Mouse (Mus musculus) hindlimb bud, embryonic 11.5 days (tissue): ENCODE data around the gene S100a2.

Source experiments
- DNase-seq: peaks from one replicate; pipeline ENCODE4 v3.0.0-alpha.2; 2012; ENCODE audit warnings: low read depth, low spot score; ENCODE audit errors: extremely low spot score

Gene S100a2

GRCm38 (mm10) chr3:90595556-90595955, 5.5 kb downstream of the S100a2 start:
- no peak for DNase-seq

GRCm38 (mm10) chr3:90596810-90597209, 6.8 kb downstream of the S100a2 start:
- no peak for DNase-seq

GRCm38 (mm10) chr3:90597736-90598135, 7.7 kb downstream of the S100a2 start:
- DNase-seq = no peak

- DNase-seq = no peak
Measured at GRCm38 (mm10) chr3:90598212-90598611, 8.2 kb downstream of the S100a2 start.

- no peak for DNase-seq
Measured at GRCm38 (mm10) chr3:90599401-90599800, 9.4 kb downstream of the S100a2 start.

GRCm38 (mm10) chr3:90600036-90600435, 10.0 kb downstream of the S100a2 start:
- no peak for DNase-seq

- DNase-seq = no peak
Measured at GRCm38 (mm10) chr3:90600458-90601195, 10.6 kb downstream of the S100a2 start.

- DNase-seq = no peak
Measured at GRCm38 (mm10) chr3:90601486-90602110, 11.6 kb downstream of the S100a2 start, which contains the start of gene Gm42674. Gene Gm42674 (plus strand): TSS chr3:90601904.

GRCm38 (mm10) chr3:90603623-90604022, 13.6 kb downstream of the S100a2 start, which contains the start of gene S100a4:
Gene S100a4 (plus strand): TSS chr3:90603771.
- DNase-seq = no peak

GRCm38 (mm10) chr3:90604416-90604815, 14.4 kb downstream of the S100a2 start:
- no peak for DNase-seq

- DNase-seq = no peak
Measured at GRCm38 (mm10) chr3:90605049-90605448, 15.0 kb downstream of the S100a2 start.

- no peak for DNase-seq
Measured at GRCm38 (mm10) chr3:90605736-90606135, 15.7 kb downstream of the S100a2 start.

- peak; percentile 37 for DNase-seq
Measured at GRCm38 (mm10) chr3:90606185-90606584, 16.1 kb downstream of the S100a2 start.

GRCm38 (mm10) chr3:90607361-90607760, 17.3 kb downstream of the S100a2 start:
- no peak for DNase-seq

- no peak for DNase-seq
Measured at GRCm38 (mm10) chr3:90608223-90608622, 18.2 kb downstream of the S100a2 start, which contains the start of gene S100a5. Gene S100a5 (plus strand): TSS chr3:90608523.

- no peak for DNase-seq
Measured at GRCm38 (mm10) chr3:90609102-90609501, 19.1 kb downstream of the S100a2 start.

- DNase-seq = no peak
Measured at GRCm38 (mm10) chr3:90611494-90611893, 21.4 kb downstream of the S100a2 start.

- DNase-seq = no peak
Measured at GRCm38 (mm10) chr3:90612061-90612460, 22.0 kb downstream of the S100a2 start.

- DNase-seq = peak; percentile 56
Measured at GRCm38 (mm10) chr3:90612728-90613291, 22.8 kb downstream of the S100a2 start, which contains the start of gene S100a6. Gene S100a6 (plus strand): TSS chr3:90612882.

- no peak for DNase-seq
Measured at GRCm38 (mm10) chr3:90613461-90614147, 23.6 kb downstream of the S100a2 start.

GRCm38 (mm10) chr3:90614148-90614530, 24.1 kb downstream of the S100a2 start:
- no peak for DNase-seq
